Mouse (Mus musculus) small intestine, adult 2 months (tissue): ENCODE results near the gene Tlr7. TPM values are rescaled to one million over a fixed set of nuclear protein-coding genes. Genes with fewer than 3 reads are reported as not detected.
"Not testable (repeated sequence)": the region's sequence is repeated elsewhere in the genome, so short reads cannot be mapped to it uniquely, and the experiment has no call there.

Source experiments
- H3K27ac ChIP-seq: fragments of 200-500 bp; 2 replicates; pipeline ENCODE4 v1.5.1; 2012; ENCODE audit warnings: low read depth, low read length, control low read depth, inconsistent platforms; ENCODE audit not compliant: insufficient read depth
- H3K27me3 ChIP-seq: fragments of 200-500 bp; 2 replicates; pipeline ENCODE4 v1.6.1; 2012; ENCODE audit warnings: mild to moderate bottlenecking, moderate library complexity, low read length, inconsistent platforms; ENCODE audit not compliant: control insufficient read depth, insufficient read depth
- H3K36me3 ChIP-seq: fragments of 200-500 bp; 2 replicates; pipeline ENCODE4 v1.6.1; 2012; ENCODE audit warnings: mild to moderate bottlenecking, low read length, control low read depth, inconsistent platforms; ENCODE audit not compliant: control insufficient read depth, insufficient read depth
- H3K4me1 ChIP-seq: fragments of 200-500 bp; 2 replicates; pipeline ENCODE4 v1.6.1; 2012; ENCODE audit warnings: low read length, inconsistent platforms, mixed read lengths; ENCODE audit not compliant: control insufficient read depth, insufficient read depth, insufficient read length
- H3K4me3 ChIP-seq: fragments of 200-500 bp; 2 replicates; pipeline ENCODE4 v1.5.1; 2012; ENCODE audit warnings: low read depth, mild to moderate bottlenecking, control low read depth, inconsistent platforms, low read length, moderate library complexity
- CTCF ChIP-seq: fragments of 200-500 bp; IDR thresholded peaks from 2 replicates; pipeline ENCODE4 v1.5.1; 2012; ENCODE audit warnings: low read depth, mild to moderate bottlenecking, control low read depth, inconsistent platforms, low read length, moderate library complexity, mixed read lengths; ENCODE audit not compliant: insufficient replicate concordance, insufficient read length; ENCODE audit errors: extremely low read depth
- POLR2A ChIP-seq: fragments of 200-500 bp; IDR thresholded peaks from 2 replicates; pipeline ENCODE4 v1.6.1; 2012; ENCODE audit warnings: low read depth, mild to moderate bottlenecking, control low read depth, inconsistent platforms, low read length, moderate library complexity
- WGBS: fragments of 180-500 bp; shearing (Covaris S2); methylation state at CpG from one replicate; pipeline ENCODE4 v1.1.7; 2018; 5-methylcytosine and 5-hydroxymethylcytosine counted together
- polyA plus RNA-seq: library from polyadenylated mRNA; depleted of rRNA; stranded (reverse); fragments of >200 nt; gene quantifications from 2 replicates; pipeline ENCODE4 v1.2.3, GENCODE M21; 2012; rRNA removed

Tlr7 gene
- polyA plus RNA-seq = 0.04 and 0.06 TPM in 2 replicates

DNA sequence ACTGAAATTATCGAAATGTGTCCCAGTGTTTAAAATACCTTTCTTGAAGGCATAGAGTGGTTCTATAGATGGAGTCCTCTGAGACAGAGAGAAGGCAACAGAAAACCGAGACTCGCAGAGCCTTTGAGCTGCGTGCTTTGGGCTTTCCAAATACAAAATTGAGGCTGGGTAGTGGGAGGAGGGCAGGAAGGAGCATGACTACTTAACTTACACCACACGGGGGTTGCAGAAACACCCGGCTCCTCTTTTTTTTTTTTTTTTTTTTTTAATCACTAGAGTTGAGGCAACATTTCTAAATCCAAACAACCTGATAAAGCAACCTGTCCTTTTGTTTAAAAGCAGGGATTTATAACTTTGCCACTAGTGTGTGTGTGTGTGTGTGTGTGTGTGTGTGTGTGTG is at the start of gene Tlr7:
TSS of gene Tlr7 (minus strand) at position 160 of the 400 bp plus-strand sequence.
- TF ChIP-seq CTCF (no peak), POLR2A (no peak)
- Histone ChIP-seq H3K27ac (no peak within 1 kb of the TSS), H3K4me3 (no peak within 1 kb of the TSS), H3K27me3 (no peaks in the 10 kb centered on the region), H3K36me3 (no peaks in the 10 kb centered on the region), H3K4me1 (no peaks in the 10 kb centered on the region)
- 70% methylated on average over 6 of the region's 6 CpGs for WGBS

GRCm38 (mm10) chrX:167380073-167380472 is 49.7 kb upstream of the Tlr7 start:
- peaks cover 4% of the 10 kb centered on the region; the same call in 1 of the 2 replicates for H3K4me1 ChIP-seq
- TF ChIP-seq CTCF (no peak), POLR2A (no peak)
- H3K27ac ChIP-seq = no peak overlapping the region
- H3K36me3 ChIP-seq = no peaks in the 10 kb centered on the region
- H3K27me3 ChIP-seq = no peaks in the 10 kb centered on the region
- no peak overlapping the region for H3K4me3 ChIP-seq
- WGBS = 45% methylated on average over 4 of the region's 4 CpGs

DNA sequence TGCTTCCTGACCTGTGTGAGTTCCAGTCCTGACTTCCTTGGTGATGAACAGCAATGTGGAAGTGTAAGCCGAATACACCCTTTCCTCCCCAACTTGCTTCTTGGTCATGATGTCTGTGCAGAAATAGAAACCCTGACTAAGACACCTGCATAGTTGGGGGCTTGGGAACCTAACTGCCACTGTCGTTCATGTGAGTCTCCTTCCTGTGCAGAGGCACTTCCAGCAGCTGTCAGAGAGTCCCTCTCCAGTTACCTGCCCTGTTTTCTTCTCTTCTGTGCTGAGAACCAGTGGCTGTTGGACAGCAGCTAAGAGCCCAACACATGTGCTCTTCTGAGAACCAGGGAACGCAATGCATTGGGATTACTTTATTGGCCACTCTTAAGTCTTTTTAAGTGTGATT is 30.9 kb upstream of the Tlr7 start:
- not testable (repeated sequence) for H3K4me1 ChIP-seq, H3K4me3 ChIP-seq, H3K36me3 ChIP-seq, H3K27ac ChIP-seq, H3K27me3 ChIP-seq
- 89% methylated on average over 3 of the region's 3 CpGs for WGBS

- 81% methylated on average over 7 of the region's 7 CpGs for WGBS
- TF ChIP-seq CTCF = no peak
- TF ChIP-seq POLR2A = no peak
- Histone ChIP-seq H3K36me3 (0 out of 2 replicates have a peak, but pooled peaks cover 1% of the 10 kb centered on the region), H3K4me3 (no peak overlapping the region), H3K4me1 (no peaks in the 10 kb centered on the region), H3K27ac (no peak overlapping the region), H3K27me3 (no peaks in the 10 kb centered on the region)
Observed at GRCm38 (mm10) chrX:167359704-167360103, 29.3 kb upstream of the Tlr7 start.

- no peaks in the 10 kb centered on the region for H3K4me1 ChIP-seq
- H3K36me3 ChIP-seq = no peaks in the 10 kb centered on the region
- TF ChIP-seq POLR2A (no peak), CTCF (no peak)
- H3K4me3 ChIP-seq = no peak overlapping the region
- H3K27ac ChIP-seq = no peak overlapping the region
- 41% methylated on average over 2 of the region's 2 CpGs for WGBS
- H3K27me3 ChIP-seq = no peaks in the 10 kb centered on the region
Observed at GRCm38 (mm10) chrX:167357415-167357814, 27.1 kb upstream of the Tlr7 start.

DNA sequence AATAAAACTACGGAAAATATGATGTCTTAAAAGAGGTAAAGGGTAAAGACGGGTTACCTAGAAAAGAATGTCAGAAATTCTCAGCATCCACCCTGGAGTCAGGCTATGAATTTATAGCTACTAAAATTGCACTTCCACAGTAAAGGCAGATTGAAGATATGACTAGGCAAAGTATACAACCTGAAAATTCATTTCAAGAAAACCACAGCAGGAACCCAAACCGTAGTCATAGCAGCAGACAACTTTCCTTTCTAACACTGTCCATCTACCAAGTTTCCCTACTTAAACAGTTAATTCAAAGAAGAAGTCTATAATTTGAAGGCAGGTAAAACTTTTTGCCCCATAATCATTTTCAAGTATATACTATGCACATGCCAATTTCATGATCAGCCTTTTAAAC is 25.6 kb upstream of the Tlr7 start:
- Histone ChIP-seq H3K27me3 (no peaks in the 10 kb centered on the region), H3K36me3 (no peaks in the 10 kb centered on the region), H3K4me1 (no peaks in the 10 kb centered on the region), H3K27ac (no peak overlapping the region), H3K4me3 (no peak overlapping the region)
- WGBS = 87% methylated on average over 3 of the region's 3 CpGs
- TF ChIP-seq CTCF (no peak), POLR2A (no peak)

- no peaks in the 10 kb centered on the region for H3K36me3 ChIP-seq
- 87% methylated on average over 2 of the region's 2 CpGs for WGBS
- no peaks in the 10 kb centered on the region for H3K4me1 ChIP-seq
- no peak overlapping the region for H3K27ac ChIP-seq
- no peak overlapping the region for H3K4me3 ChIP-seq
- no peaks in the 10 kb centered on the region for H3K27me3 ChIP-seq
- TF ChIP-seq POLR2A = no peak
- TF ChIP-seq CTCF = no peak
Observed at GRCm38 (mm10) chrX:167353617-167354016, 23.3 kb upstream of the Tlr7 start.

DNA sequence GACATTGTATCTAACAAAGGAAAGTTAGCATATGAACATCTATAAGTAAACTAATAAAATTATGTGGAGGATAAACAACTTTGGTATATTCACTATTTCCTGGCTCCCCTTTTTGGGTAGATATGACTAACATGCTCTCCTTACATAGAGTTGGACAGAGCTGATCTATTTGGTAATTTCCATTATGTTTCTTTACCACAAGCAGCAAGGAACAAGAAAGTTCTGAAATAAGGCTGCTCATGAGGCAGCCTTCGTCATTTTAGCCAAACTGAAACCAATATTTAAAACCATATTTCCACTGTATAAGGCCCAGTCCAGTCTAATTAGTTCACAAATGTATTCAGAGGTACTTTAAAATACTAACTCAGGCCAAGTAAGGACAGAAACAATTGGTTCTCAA is 16.1 kb upstream of the Tlr7 start:
- WGBS = 82% methylated on average over 1 of the region's 1 CpGs
- TF ChIP-seq CTCF (no peak), POLR2A (no peak)
- Histone ChIP-seq H3K4me3 (no peak overlapping the region), H3K36me3 (no peaks in the 10 kb centered on the region), H3K27ac (no peak overlapping the region), H3K27me3 (no peaks in the 10 kb centered on the region), H3K4me1 (no peaks in the 10 kb centered on the region)
